11 mouse cellular contexts compared by ENCODE assay signal in genomic region chr10:122044926-122045325, GRCm38 (mm10). TPM values are rescaled to one million over a fixed set of nuclear protein-coding genes. Genes with fewer than 3 reads are reported as not detected.
A peak's percentile ranks its signal among the peaks of the same experiment; 100 is the strongest.
DNase-seq lines count a peak whose midpoint lies in the region; ATAC-seq and TF ChIP-seq lines count a peak whose summit lies in the region.
"Had no signal": no experiment of that assay in that cellular context is flagged by ENCODE, and none has a peak within 500 bp of the region (broad histone marks: within the 10 kb centered on the region; RNA-seq: fewer than 3 reads in every experiment).

No protein-coding gene starts in this region.

- H3K9me3 ChIP-seq in intestine, embryonic 14.5 days (ENCODE audit: control insufficient read depth, low read length) = peaks cover 5% of the 10 kb centered on the region; the same call in 1 of the 2 replicates
- H3K9me3 ChIP-seq in intestine, postnatal 0 days (ENCODE audit: control insufficient read depth) = no peaks in the 10 kb centered on the region
- H3K9me3 ChIP-seq in embryonic facial prominence, embryonic 14.5 days (ENCODE audit: control insufficient read depth, low read length) = no peaks in the 10 kb centered on the region
- H3K9me3 ChIP-seq in hindbrain, embryonic 12.5 days (replicated peaks) = 0 out of 2 replicates have a peak, but pooled peaks cover 2% of the 10 kb centered on the region
- H3K9me3 ChIP-seq in midbrain, embryonic 16.5 days (replicated peaks; ENCODE audit: control insufficient read depth, low read length, poor library complexity, severe bottlenecking) = no peaks in the 10 kb centered on the region

- WGBS in intestine, embryonic 14.5 days = 79% methylated on average over 4 of the region's 4 CpGs
- WGBS in intestine, postnatal 0 days = 80% methylated on average over 4 of the region's 4 CpGs
- 73% methylated on average over 4 of the region's 4 CpGs for WGBS in embryonic facial prominence, embryonic 14.5 days
- WGBS in hindbrain, embryonic 12.5 days = 58% methylated on average over 4 of the region's 4 CpGs
- 33% methylated on average over 4 of the region's 4 CpGs for WGBS in midbrain, embryonic 16.5 days

- peaks cover 7% of the 10 kb centered on the region for H3K4me1 ChIP-seq in intestine, embryonic 14.5 days (replicated peaks; ENCODE audit: control insufficient read depth, insufficient read depth, low read length)
- H3K4me1 ChIP-seq in intestine, postnatal 0 days (replicated peaks; ENCODE audit: control insufficient read depth, insufficient read depth, low read length) = no peaks in the 10 kb centered on the region
- peaks cover 6% of the 10 kb centered on the region; the same call in 1 of the 2 replicates for H3K4me1 ChIP-seq in embryonic facial prominence, embryonic 14.5 days (ENCODE audit: control insufficient read depth, insufficient read depth, low read length)
- H3K4me1 ChIP-seq in hindbrain, embryonic 12.5 days = peaks cover 11% of the 10 kb centered on the region
- peaks cover 16% of the 10 kb centered on the region for H3K4me1 ChIP-seq in midbrain, embryonic 16.5 days (ENCODE audit: control insufficient read depth, insufficient read depth, low read length)

- H3K27me3 ChIP-seq in intestine, embryonic 14.5 days (replicated peaks; ENCODE audit: control insufficient read depth, insufficient read depth, low read length) = no peaks in the 10 kb centered on the region
- 0 out of 2 replicates have a peak, but pooled peaks cover 3% of the 10 kb centered on the region for H3K27me3 ChIP-seq in intestine, postnatal 0 days (replicated peaks; ENCODE audit: control insufficient read depth, insufficient read depth, low read length)
- H3K27me3 ChIP-seq in embryonic facial prominence, embryonic 14.5 days (replicated peaks; ENCODE audit: control insufficient read depth, insufficient read depth, low read length) = no peaks in the 10 kb centered on the region
- no peaks in the 10 kb centered on the region for H3K27me3 ChIP-seq in hindbrain, embryonic 12.5 days
- H3K27me3 ChIP-seq in midbrain, embryonic 16.5 days (ENCODE audit: control insufficient read depth, insufficient read depth, low read depth, low read length) = no peaks in the 10 kb centered on the region

- H3K9ac ChIP-seq in intestine, embryonic 14.5 days (ENCODE audit: low read length) = no peak overlapping the region
- H3K9ac ChIP-seq in intestine, postnatal 0 days (ENCODE audit: low read depth, low read length) = no peak overlapping the region
- H3K9ac ChIP-seq in embryonic facial prominence, embryonic 14.5 days (ENCODE audit: low read depth, low read length) = no peak overlapping the region
- peak overlapping the region; percentile 92 for H3K9ac ChIP-seq in hindbrain, embryonic 12.5 days
- peak overlapping the region; percentile 95 for H3K9ac ChIP-seq in midbrain, embryonic 16.5 days (ENCODE audit: low read depth, low read length)

- peak; percentile 41 for DNase-seq in intestine, embryonic 14.5 days (ENCODE audit: low spot score)
- DNase-seq in embryonic facial prominence, embryonic 14.5 days (ENCODE audit: low spot score) = no peak
- no peak for DNase-seq in urinary bladder, postnatal 14 days (ENCODE audit: low spot score)
- DNase-seq in urinary bladder, adult 18-20 months (ENCODE audit: low spot score in 2 of 2) = no peak
- DNase-seq: adrenal gland, postnatal 25 days; cerebellum, adult 11 months; heart, postnatal 10 days; thymus, adult 18-20 months had no signal

- no peak for TF ChIP-seq CTCF in intestine, postnatal 0 days (IDR thresholded peaks at IDR 0.05; ENCODE audit: low read depth)

- no peak overlapping the region for H3K4me2 ChIP-seq in intestine, embryonic 14.5 days (ENCODE audit: low read length)
- H3K4me2 ChIP-seq in intestine, postnatal 0 days (replicated peaks; ENCODE audit: low read depth) = no peak overlapping the region
- peak overlapping the region; percentile 25; the same call in 1 of the 2 replicates for H3K4me2 ChIP-seq in embryonic facial prominence, embryonic 14.5 days (ENCODE audit: low read depth, low read length)
- peak overlapping the region; percentile 65 for H3K4me2 ChIP-seq in hindbrain, embryonic 12.5 days (replicated peaks)
- peak overlapping the region; percentile 66 for H3K4me2 ChIP-seq in midbrain, embryonic 16.5 days (ENCODE audit: low read length)

- no peak overlapping the region for H3K27ac ChIP-seq in intestine, embryonic 14.5 days (ENCODE audit: low read depth)
- H3K27ac ChIP-seq in intestine, postnatal 0 days (ENCODE audit: low read depth, low read length) = no peak overlapping the region
- no peak overlapping the region for H3K27ac ChIP-seq in embryonic facial prominence, embryonic 14.5 days (replicated peaks; ENCODE audit: low read depth, low read length)
- peak overlapping the region; percentile 58 for H3K27ac ChIP-seq in hindbrain, embryonic 12.5 days
- peak overlapping the region; percentile 76 for H3K27ac ChIP-seq in midbrain, embryonic 16.5 days (ENCODE audit: low read length)

- no peak for ATAC-seq in intestine, embryonic 14.5 days (replicated peaks; ENCODE audit: low FRiP score, low TSS enrichment, low read depth)
- no peak for ATAC-seq in intestine, postnatal 0 days
- ATAC-seq in embryonic facial prominence, embryonic 14.5 days (ENCODE audit: low read depth) = no peak
- ATAC-seq in hindbrain, embryonic 12.5 days (ENCODE audit: low FRiP score) = no peak
- no peak for ATAC-seq in midbrain, embryonic 16.5 days

- no peaks in the 10 kb centered on the region for H3K36me3 ChIP-seq in intestine, embryonic 14.5 days (ENCODE audit: control insufficient read depth, insufficient read depth, low read length)
- no peaks in the 10 kb centered on the region for H3K36me3 ChIP-seq in intestine, postnatal 0 days (ENCODE audit: control insufficient read depth, insufficient read depth)
- H3K36me3 ChIP-seq in embryonic facial prominence, embryonic 14.5 days (ENCODE audit: control insufficient read depth, insufficient read depth, low read length) = no peaks in the 10 kb centered on the region
- H3K36me3 ChIP-seq in hindbrain, embryonic 12.5 days = 0 out of 2 replicates have a peak, but pooled peaks cover 5% of the 10 kb centered on the region
- H3K36me3 ChIP-seq in midbrain, embryonic 16.5 days (ENCODE audit: control insufficient read depth, insufficient read depth, low read length) = no peaks in the 10 kb centered on the region

- H3K4me3 ChIP-seq in intestine, embryonic 14.5 days (ENCODE audit: low read depth, low read length) = no peak overlapping the region
- no peak overlapping the region for H3K4me3 ChIP-seq in intestine, postnatal 0 days (ENCODE audit: low read depth, low read length)
- H3K4me3 ChIP-seq in embryonic facial prominence, embryonic 14.5 days (ENCODE audit: low read depth, low read length) = no peak overlapping the region
- peak overlapping the region; percentile 87 for H3K4me3 ChIP-seq in hindbrain, embryonic 12.5 days
- H3K4me3 ChIP-seq in midbrain, embryonic 16.5 days (ENCODE audit: low read depth, low read length) = peak overlapping the region; percentile 89

RNA-seq across cellular contexts. Expression of gene Srgap1, which starts 2.2 kb away (rescaled TPM):
- polyA plus RNA-seq in intestine, embryonic 14.5 days (2014; fragmentation: Nextera tagmentation; extraction: Ambion mirVana) = 8.4 and 8.7 TPM in 2 replicates
- polyA plus RNA-seq in intestine, postnatal 0 days (2015; fragmentation: Nextera tagmentation; extraction: Ambion mirVana) = 2.6 and 3.3 TPM in 2 replicates
- polyA plus RNA-seq in embryonic facial prominence, embryonic 14.5 days (2014; fragmentation: Nextera tagmentation; extraction: Ambion mirVana) = 10.7 and 11.1 TPM in 2 replicates
- 35.5 and 36.7 TPM in 2 replicates for polyA plus RNA-seq in hindbrain, embryonic 12.5 days (2016; fragmentation: Nextera tagmentation; extraction: Ambion mirVana)
- 34.4 and 42.1 TPM in 2 replicates for polyA plus RNA-seq in midbrain, embryonic 16.5 days (2015; fragmentation: Nextera tagmentation; extraction: Ambion mirVana)

RNA-seq across cellular contexts. Expression of gene Rxylt1, which starts 52.2 kb away (rescaled TPM):
- polyA plus RNA-seq in intestine, embryonic 14.5 days (2014; fragmentation: Nextera tagmentation; extraction: Ambion mirVana) = 66.1 and 67.6 TPM in 2 replicates
- 45.2 and 47.1 TPM in 2 replicates for polyA plus RNA-seq in intestine, postnatal 0 days (2015; fragmentation: Nextera tagmentation; extraction: Ambion mirVana)
- polyA plus RNA-seq in embryonic facial prominence, embryonic 14.5 days (2014; fragmentation: Nextera tagmentation; extraction: Ambion mirVana) = 53.1 and 55.2 TPM in 2 replicates
- polyA plus RNA-seq in hindbrain, embryonic 12.5 days (2016; fragmentation: Nextera tagmentation; extraction: Ambion mirVana) = 39.9 and 45.3 TPM in 2 replicates
- 36.4 and 38.1 TPM in 2 replicates for polyA plus RNA-seq in midbrain, embryonic 16.5 days (2015; fragmentation: Nextera tagmentation; extraction: Ambion mirVana)

Comparison
In these comparisons a context has a peak if more than half of its experiments do, and no peak if none do; other contexts are left out.
1. H3K27ac ChIP-seq: peak in hindbrain, embryonic 12.5 days (single experiment) and midbrain, embryonic 16.5 days (single experiment); none in intestine, embryonic 14.5 days (single experiment), intestine, postnatal 0 days (single experiment) and embryonic facial prominence, embryonic 14.5 days (single experiment).
2. H3K4me2 ChIP-seq: peak in embryonic facial prominence, embryonic 14.5 days (single experiment), hindbrain, embryonic 12.5 days (single experiment) and midbrain, embryonic 16.5 days (single experiment); none in intestine, embryonic 14.5 days (single experiment) and intestine, postnatal 0 days (single experiment).
3. H3K4me3 ChIP-seq: peak in hindbrain, embryonic 12.5 days (single experiment) and midbrain, embryonic 16.5 days (single experiment); none in intestine, embryonic 14.5 days (single experiment), intestine, postnatal 0 days (single experiment) and embryonic facial prominence, embryonic 14.5 days (single experiment).
4. H3K9ac ChIP-seq: peak in hindbrain, embryonic 12.5 days (single experiment) and midbrain, embryonic 16.5 days (single experiment); none in intestine, embryonic 14.5 days (single experiment), intestine, postnatal 0 days (single experiment) and embryonic facial prominence, embryonic 14.5 days (single experiment).